Mouse (Mus musculus) cerebellum, adult 9-10 months (tissue): ENCODE measurements at regions not wholly inside any gene's neighbourhood (a gene's known extent, or its start where the extent isn't known, plus 50 kb on each side); places are given as distances from the start of the nearest gene placed in this dataset.

ENCODE experiments used
- DNase-seq: peaks from one replicate; pipeline ENCODE4 v3.0.0; 2022

- no peak for DNase-seq
Observed at GRCm38 (mm10) chr9:116277736-116278135, 102.6 kb upstream of the Tgfbr2 start.

- no peak for DNase-seq
Observed at GRCm38 (mm10) chr9:116276141-116276540, 101.0 kb upstream of the Tgfbr2 start.

- no peak for DNase-seq
Observed at GRCm38 (mm10) chr9:116272446-116272845, 97.3 kb upstream of the Tgfbr2 start.

GRCm38 (mm10) chr9:116270417-116270828 lies 95.3 kb upstream of the Tgfbr2 start:
- DNase-seq = no peak

GRCm38 (mm10) chr9:116267411-116267810 lies 92.3 kb upstream of the Tgfbr2 start:
- DNase-seq = no peak

DNA sequence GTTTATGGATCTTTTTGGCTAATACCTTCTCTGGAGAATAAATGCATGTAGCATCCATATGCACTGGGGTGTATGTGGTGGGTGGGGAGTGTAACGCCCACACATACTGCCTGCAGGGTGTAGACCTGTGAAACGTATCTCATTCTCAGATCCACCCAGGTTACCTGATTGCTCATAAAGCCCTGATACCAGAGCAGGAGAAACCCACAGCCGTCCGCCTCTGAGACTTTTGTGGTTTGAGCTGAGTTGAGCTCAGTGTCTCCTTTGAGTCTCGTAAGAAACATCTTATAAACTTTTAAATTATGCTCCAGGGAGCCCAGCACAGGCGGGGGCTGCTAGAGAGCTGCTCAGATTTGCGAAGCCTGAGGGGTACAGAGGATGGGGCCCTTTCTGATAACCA lies 88.7 kb upstream of the Tgfbr2 start:
- DNase-seq = no peak

- no peak for DNase-seq
Observed at GRCm38 (mm10) chr9:116259569-116259968, 84.4 kb upstream of the Tgfbr2 start.

DNA sequence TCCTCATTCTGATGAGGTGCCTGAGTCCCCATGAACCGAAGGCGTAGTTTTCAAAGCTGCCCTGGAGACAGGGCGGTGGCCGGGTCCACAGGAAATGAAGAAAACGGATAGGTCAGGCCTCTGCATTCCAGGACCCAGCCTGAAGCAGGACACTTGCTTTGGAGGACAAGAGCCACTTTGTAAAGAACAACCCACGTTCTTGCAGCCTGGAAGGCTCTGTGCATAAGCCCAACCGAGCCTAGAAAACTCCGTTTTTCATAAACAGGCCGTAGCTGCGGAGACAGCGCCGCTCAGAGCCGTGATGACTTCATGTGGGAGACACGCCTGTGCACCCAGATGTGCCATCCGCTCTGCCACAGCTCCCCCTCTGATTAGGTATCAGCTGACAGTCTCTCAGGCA lies 78.4 kb upstream of the Tgfbr2 start:
- DNase-seq = no peak

- no peak for DNase-seq
Observed at GRCm38 (mm10) chr9:116252788-116253187, 77.6 kb upstream of the Tgfbr2 start.

GRCm38 (mm10) chr9:116249791-116250190 lies 74.6 kb upstream of the Tgfbr2 start:
- DNase-seq = no peak

- no peak for DNase-seq
Observed at GRCm38 (mm10) chr9:116245136-116245535, 70.0 kb upstream of the Tgfbr2 start.

DNA sequence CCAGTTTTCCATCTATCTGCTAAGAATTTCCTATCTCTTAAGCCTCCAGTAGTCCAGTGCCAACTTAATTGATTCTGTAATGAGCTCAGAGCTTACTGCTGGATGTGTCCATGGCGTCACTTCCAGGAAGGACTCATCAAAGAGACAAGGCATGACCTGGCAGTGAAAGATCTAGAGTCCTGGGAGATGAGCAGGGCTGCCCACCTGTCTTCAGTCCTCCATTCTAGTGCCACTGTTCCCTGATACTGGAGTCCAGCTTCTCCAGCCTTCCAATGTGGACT lies 69.4 kb upstream of the Tgfbr2 start:
- DNase-seq = no peak

DNA sequence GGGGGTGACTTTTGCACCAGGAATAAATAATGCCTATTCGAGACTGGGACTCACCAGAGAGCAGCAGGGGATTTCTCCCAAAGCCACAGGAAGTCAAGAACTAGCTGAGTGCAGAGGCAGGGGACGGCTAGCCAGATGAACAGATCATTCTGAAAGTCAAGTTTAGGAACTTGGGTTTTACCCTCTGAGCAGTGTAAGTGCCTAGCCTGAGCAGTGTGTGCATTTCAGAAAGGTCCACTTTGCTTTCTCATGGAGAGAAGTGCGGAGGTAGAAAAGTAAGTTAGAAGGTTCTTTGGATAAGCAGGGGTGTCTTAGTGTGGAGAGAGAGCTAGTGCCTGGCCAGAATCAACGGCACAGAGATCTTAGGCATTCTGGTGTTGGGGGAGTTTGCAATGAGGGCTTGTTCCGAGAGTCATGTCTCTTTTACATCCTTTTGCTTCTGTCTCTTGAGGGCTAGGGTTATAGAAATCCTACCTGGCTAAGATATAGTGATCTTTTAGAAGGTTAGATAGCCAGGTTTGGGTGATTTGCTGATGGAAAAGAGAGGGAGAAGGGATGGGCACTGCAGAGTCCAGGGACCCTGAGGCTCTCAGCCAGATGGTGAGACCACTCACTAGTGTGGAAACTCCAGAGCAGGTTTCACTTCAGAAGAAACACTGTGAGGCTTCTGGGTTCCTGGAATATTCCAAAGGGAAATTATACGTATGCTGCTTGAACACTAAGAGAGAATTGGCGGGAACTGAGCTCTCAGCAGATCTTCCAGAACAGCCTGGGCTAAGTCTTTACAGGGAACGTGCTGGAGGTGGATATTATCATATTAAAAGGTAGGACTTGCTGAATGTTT lies 68.8 kb upstream of the Tgfbr2 start:
- no peak for DNase-seq

DNA sequence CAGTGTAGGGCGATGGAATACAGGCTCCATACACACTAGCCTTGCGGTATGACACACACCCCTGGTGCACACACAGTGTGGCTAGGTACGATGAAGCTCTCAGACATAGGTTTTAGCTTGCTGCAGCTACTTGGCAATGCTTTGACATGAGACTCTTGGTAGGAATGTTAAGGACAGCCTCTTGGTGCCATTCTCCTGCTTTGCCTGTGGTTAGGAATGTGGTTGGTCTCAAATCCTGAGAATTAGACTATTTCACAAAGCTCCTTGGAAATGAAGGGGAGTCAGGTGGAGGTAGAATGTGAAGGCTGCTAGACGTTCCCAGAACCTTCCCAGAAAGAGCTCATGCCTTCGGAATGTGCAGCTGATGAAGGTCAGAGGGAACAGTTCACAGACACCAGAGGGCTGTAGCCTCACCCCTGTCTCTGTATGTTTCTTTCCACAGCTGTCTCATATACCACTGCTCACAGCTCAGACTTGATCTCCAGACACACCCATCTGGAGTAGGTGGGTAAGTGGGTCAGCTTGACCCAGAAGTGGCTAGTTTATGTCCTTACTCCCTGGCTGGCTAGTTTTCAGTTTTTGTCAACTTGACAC lies 66.9 kb upstream of the Tgfbr2 start:
- no peak for DNase-seq

DNA sequence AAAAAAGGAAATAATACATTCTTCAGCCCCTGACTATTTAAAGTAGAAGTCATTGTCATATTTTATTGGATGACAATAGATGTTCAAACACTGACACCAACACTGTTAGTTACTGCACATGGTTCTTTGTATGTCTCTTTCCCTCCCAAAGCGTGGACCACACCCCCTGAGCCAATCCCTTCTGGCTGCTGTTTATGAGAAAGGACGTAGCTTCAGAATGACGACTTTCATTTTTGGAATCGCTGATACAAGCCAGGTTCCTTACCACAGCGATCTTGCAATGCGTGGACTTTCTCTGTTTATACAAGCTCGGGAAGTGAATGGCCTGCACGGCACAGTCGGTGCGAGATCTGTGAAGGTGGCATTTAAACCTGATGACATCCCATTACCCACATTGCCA lies 66.1 kb upstream of the Tgfbr2 start:
- DNase-seq = no peak

DNA sequence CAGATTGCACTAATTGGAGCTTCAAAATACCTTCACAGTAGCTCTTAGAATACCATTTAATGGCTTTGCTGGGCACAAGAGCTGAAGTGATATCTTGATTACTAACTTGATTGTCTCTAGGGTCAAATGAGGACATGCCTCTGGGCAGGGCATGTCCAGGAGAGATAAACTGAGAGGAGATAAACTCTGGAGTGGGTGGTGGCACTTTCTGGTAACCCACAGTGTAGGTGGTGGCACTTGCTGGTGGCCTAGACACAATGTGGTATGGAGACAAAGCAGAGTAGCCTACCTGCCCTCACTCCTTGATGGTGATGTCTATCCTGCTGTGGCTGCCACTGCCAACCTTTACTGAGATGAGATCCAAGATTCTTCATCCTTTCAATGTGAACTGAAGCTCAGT lies 61.7 kb upstream of the Tgfbr2 start:
- no peak for DNase-seq

GRCm38 (mm10) chr9:116234170-116234569 lies 59.0 kb upstream of the Tgfbr2 start:
- DNase-seq = no peak

DNA sequence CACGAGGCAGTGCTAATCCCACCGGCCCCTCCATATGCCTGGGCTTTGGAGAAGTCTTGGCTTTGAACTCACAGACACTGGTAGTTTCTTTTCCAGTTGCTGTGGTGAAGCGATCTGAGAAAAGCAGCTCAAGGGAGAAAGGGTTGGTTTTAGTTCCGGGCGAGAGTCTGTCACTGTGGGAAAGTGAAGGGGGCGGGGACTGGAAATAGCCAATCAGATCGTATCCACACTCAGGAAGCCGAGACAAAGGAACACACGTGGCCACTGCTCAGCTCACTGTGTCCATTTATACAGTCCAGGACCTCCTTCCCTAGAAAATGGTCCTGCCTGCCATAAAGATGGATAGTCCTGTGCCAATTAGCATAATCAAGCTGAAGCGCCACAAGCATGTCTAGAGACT lies 57.2 kb upstream of the Tgfbr2 start:
- no peak for DNase-seq

GRCm38 (mm10) chr9:116231351-116232311 lies 56.5 kb upstream of the Tgfbr2 start:
- no peak for DNase-seq

- DNase-seq = no peak
Observed at GRCm38 (mm10) chr9:116230346-116230745, 55.2 kb upstream of the Tgfbr2 start.

GRCm38 (mm10) chr9:116228443-116228842 lies 53.3 kb upstream of the Tgfbr2 start:
- DNase-seq = no peak

GRCm38 (mm10) chr9:116227738-116228137 lies 52.6 kb upstream of the Tgfbr2 start:
- DNase-seq = no peak
